Comparison of ENCODE assay signal across 24 mouse cellular contexts in genomic region chr12:75623292-75623691, GRCm38 (mm10).
"Had no signal": no experiment of that assay in that cellular context is flagged by ENCODE, and none has a peak within 500 bp of the region (broad histone marks: within the 10 kb centered on the region; RNA-seq: fewer than 3 reads in every experiment).

No protein-coding gene starts in this region.

- H3K9me3 ChIP-seq: limb, embryonic 15.5 days; neural tube, embryonic 13.5 days had no signal

- H3K4me2 ChIP-seq: limb, embryonic 12.5 days; limb, embryonic 15.5 days; midbrain, embryonic 13.5 days; neural tube, embryonic 13.5 days had no signal

- ATAC-seq: intestine, postnatal 0 days; midbrain, embryonic 13.5 days; midbrain, embryonic 16.5 days had no signal

- H3K9ac ChIP-seq: limb, embryonic 12.5 days; limb, embryonic 15.5 days; midbrain, embryonic 13.5 days; neural tube, embryonic 13.5 days had no signal

- DNase-seq: kidney, adult 2 months; kidney, postnatal 25 days; layer of hippocampus, adult 9-11 months; layer of hippocampus, postnatal 36 days; left cerebral cortex, postnatal 4 days; lung, adult 2 months; lung, postnatal 14 days; lung, postnatal 4 days; retina, postnatal 1 day; right cerebral cortex, postnatal 25 days; spleen, adult 18-20 months; thymus, adult 18-20 months; thymus, postnatal 36 days had no signal

- H3K27me3 ChIP-seq: limb, embryonic 12.5 days; limb, embryonic 15.5 days; midbrain, embryonic 13.5 days; neural tube, embryonic 13.5 days had no signal

- H3K4me3 ChIP-seq: layer of hippocampus, adult 2 months; left cerebral cortex, adult 2 months; limb, embryonic 12.5 days; limb, embryonic 15.5 days; midbrain, embryonic 10.5 days; midbrain, embryonic 13.5 days; myocyte; neural tube, embryonic 13.5 days had no signal

- H3K4me1 ChIP-seq: limb, embryonic 12.5 days; limb, embryonic 15.5 days; midbrain, embryonic 10.5 days; midbrain, embryonic 13.5 days; neural tube, embryonic 13.5 days had no signal

- H3K27ac ChIP-seq: kidney, postnatal 0 days; layer of hippocampus, adult 2 months; left cerebral cortex, adult 2 months; limb, embryonic 12.5 days; limb, embryonic 15.5 days; midbrain, embryonic 10.5 days; midbrain, embryonic 13.5 days; neural tube, embryonic 13.5 days had no signal

- H3K36me3 ChIP-seq: limb, embryonic 12.5 days; limb, embryonic 15.5 days; midbrain, embryonic 10.5 days; midbrain, embryonic 13.5 days; neural tube, embryonic 13.5 days had no signal
